9 mouse cellular contexts compared by ENCODE assay signal in the genomic region with DNA sequence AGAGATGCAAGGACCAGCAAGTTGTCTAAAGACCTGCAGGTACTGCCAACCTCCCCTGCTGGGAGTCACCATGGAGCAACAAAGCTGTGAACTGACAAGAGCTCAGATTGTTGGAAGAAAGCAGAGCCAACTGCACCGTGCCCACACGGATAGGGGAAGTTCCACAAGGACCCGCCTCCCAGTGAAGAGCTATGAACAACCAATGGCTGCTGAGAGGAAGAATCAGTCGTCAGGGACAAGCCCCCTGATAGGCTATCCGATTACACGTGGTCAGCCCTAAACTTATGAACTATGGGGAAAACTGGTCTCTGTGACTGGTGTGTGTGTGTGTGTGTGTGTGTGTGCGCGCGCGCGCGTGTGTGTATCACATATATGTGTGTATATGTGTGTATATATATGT.
DNase-seq lines count a peak whose midpoint lies in the region; ATAC-seq lines count a peak whose summit lies in the region.
"Had no signal": no experiment of that assay in that cellular context is flagged by ENCODE, and none has a peak within 500 bp of the region (broad histone marks: within the 10 kb centered on the region; RNA-seq: fewer than 3 reads in every experiment).

No protein-coding gene starts in this region.

- intact Hi-C loops in heart, postnatal 10 days (cut with DNase I): no loop called here

- H3K9ac ChIP-seq in heart, embryonic 13.5 days: no peak overlapping the region
- H3K9ac ChIP-seq in hindbrain, embryonic 15.5 days: no peak overlapping the region

- no peak for ATAC-seq in heart, embryonic 13.5 days (ENCODE audit: extremely low read depth, insufficient number of reproducible peaks, low FRiP score, low TSS enrichment)
- ATAC-seq in hindbrain, embryonic 15.5 days (ENCODE audit: low FRiP score, low read depth): peak; percentile 66; the same call in 1 of the 2 replicates

- no peak overlapping the region for H3K4me3 ChIP-seq in heart, embryonic 13.5 days
- H3K4me3 ChIP-seq in embryonic facial prominence, embryonic 10.5 days: peak overlapping the region; percentile 39
- peak overlapping the region; percentile 11; the same call in 1 of the 2 replicates for H3K4me3 ChIP-seq in hindbrain, embryonic 15.5 days

- no peaks in the 10 kb centered on the region for H3K9me3 ChIP-seq in heart, embryonic 13.5 days
- no peaks in the 10 kb centered on the region for H3K9me3 ChIP-seq in embryonic facial prominence, embryonic 10.5 days
- H3K9me3 ChIP-seq in hindbrain, embryonic 15.5 days: no peaks in the 10 kb centered on the region

- peaks cover 8% of the 10 kb centered on the region; the same call in 1 of the 2 replicates for H3K4me1 ChIP-seq in heart, embryonic 13.5 days
- H3K4me1 ChIP-seq in embryonic facial prominence, embryonic 10.5 days: peaks cover 38% of the 10 kb centered on the region
- peaks cover 8% of the 10 kb centered on the region for H3K4me1 ChIP-seq in hindbrain, embryonic 15.5 days (replicated peaks)

- no peak for DNase-seq in heart, postnatal 10 days
- peak; percentile 35 for DNase-seq in embryonic facial prominence, embryonic 10.5 days (ENCODE audit: low spot score)
- DNase-seq in neural tube, embryonic 10.5 days (ENCODE audit: extremely low spot score, low spot score): peak; percentile 20
- DNase-seq in right cerebral cortex, postnatal 14 days: no peak
- DNase-seq in layer of hippocampus, adult 18-20 months (ENCODE audit: low spot score in 2 of 2): no peak
- DNase-seq in spleen, postnatal 14 days (ENCODE audit: low spot score in 2 of 2): no peak
- DNase-seq: adrenal gland, adult 2 months had no signal

- no peak overlapping the region for H3K27ac ChIP-seq in heart, embryonic 13.5 days (replicated peaks)
- peak overlapping the region; percentile 72 for H3K27ac ChIP-seq in embryonic facial prominence, embryonic 10.5 days (replicated peaks)
- no peak overlapping the region for H3K27ac ChIP-seq in hindbrain, embryonic 15.5 days (replicated peaks)

- WGBS in heart, embryonic 13.5 days: 53% methylated on average over 12 of the region's 12 CpGs
- WGBS in embryonic facial prominence, embryonic 10.5 days: 67% methylated on average over 12 of the region's 12 CpGs
- WGBS in hindbrain, embryonic 15.5 days: 69% methylated on average over 12 of the region's 12 CpGs

- H3K27me3 ChIP-seq in heart, embryonic 13.5 days (replicated peaks): peaks cover 12% of the 10 kb centered on the region; the same call in 1 of the 2 replicates
- H3K27me3 ChIP-seq in embryonic facial prominence, embryonic 10.5 days (replicated peaks; ENCODE audit: low read depth, poor library complexity, severe bottlenecking): peaks cover 29% of the 10 kb centered on the region
- no peaks in the 10 kb centered on the region for H3K27me3 ChIP-seq in hindbrain, embryonic 15.5 days

- H3K36me3 ChIP-seq in heart, embryonic 13.5 days: no peaks in the 10 kb centered on the region
- no peaks in the 10 kb centered on the region for H3K36me3 ChIP-seq in embryonic facial prominence, embryonic 10.5 days (replicated peaks)
- no peaks in the 10 kb centered on the region for H3K36me3 ChIP-seq in hindbrain, embryonic 15.5 days

- H3K4me2 ChIP-seq in heart, embryonic 13.5 days: peak overlapping the region; percentile 20; the same call in 1 of the 2 replicates
- H3K4me2 ChIP-seq in hindbrain, embryonic 15.5 days: peak overlapping the region; percentile 36

Comparison
In these comparisons a context has a peak if more than half of its experiments do, and no peak if none do; other contexts are left out.
1. DNase-seq: peak in embryonic facial prominence, embryonic 10.5 days (single experiment) and neural tube, embryonic 10.5 days (single experiment); none in heart, postnatal 10 days (0 of 2), right cerebral cortex, postnatal 14 days (single experiment), layer of hippocampus, adult 18-20 months (0 of 2) and spleen, postnatal 14 days (0 of 2).